Mouse (Mus musculus): ENCODE data around the gene Polr2a. TPM values are rescaled to one million over a fixed set of nuclear protein-coding genes. Genes with fewer than 3 reads are reported as not detected.

Gene Polr2a
- polyA plus RNA-seq, 1 experiment from 2014 or later: 13.0 TPM

DNA sequence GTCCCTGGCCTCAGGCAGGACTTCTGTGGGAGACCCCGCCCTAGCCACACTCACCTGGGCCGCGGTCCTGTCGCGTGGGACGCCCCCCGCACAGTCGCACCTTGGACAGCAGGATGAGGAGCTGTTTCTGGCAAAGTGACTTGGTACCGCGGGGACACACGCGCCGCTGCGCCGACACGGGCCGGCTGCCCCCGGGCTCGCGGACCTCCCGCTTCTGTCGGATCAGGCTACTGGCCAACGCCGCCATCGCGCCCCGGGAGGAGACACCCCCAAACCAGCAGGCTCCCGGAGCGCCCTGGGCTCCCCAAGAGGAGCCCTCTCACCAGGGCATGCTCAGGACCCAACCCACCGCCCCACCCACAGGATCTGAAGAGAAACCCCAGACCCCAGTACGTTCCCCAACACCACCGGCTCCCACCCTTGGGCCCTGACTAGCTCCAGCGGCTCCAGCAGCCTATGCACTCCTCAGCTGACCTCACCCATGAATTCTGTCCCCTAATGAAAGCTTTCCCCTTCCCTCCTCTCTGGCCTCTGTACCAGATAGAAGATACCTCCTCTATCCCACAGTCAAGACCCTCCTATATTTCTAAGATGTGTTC lies 43.0 kb upstream of the Polr2a start, which contains the start of gene Fgf11:
Gene Fgf11, minus strand, starts transcription at position 479 of the 599 bp plus-strand sequence.
- Histone ChIP-seq H3K27ac (ENCODE audit: low read length) (peak within 1 kb of the TSS; percentile 93), H3K4me2 (ENCODE audit: low read length) (peak within 1 kb of the TSS; percentile 90), H3K36me3 (ENCODE audit: control insufficient read depth, insufficient read depth, low read length) (no peaks in the 10 kb centered on the region), H3K9ac (ENCODE audit: low read depth, low read length) (peak within 1 kb of the TSS; percentile 69), H3K9me3 (replicated peaks; ENCODE audit: control insufficient read depth, low read length, poor library complexity, severe bottlenecking) (no peaks in the 10 kb centered on the region), H3K4me3 (ENCODE audit: low read depth, low read length) (peak within 1 kb of the TSS; percentile 54), H3K4me1 (ENCODE audit: control insufficient read depth, insufficient read depth, low read length) (peaks cover 48% of the 10 kb centered on the region), H3K27me3 (ENCODE audit: control insufficient read depth, insufficient read depth, low read depth, low read length) (peaks cover 14% of the 10 kb centered on the region)
- no peak for ATAC-seq
- WGBS: 0% methylated on average over 33 of the region's 33 CpGs

DNA sequence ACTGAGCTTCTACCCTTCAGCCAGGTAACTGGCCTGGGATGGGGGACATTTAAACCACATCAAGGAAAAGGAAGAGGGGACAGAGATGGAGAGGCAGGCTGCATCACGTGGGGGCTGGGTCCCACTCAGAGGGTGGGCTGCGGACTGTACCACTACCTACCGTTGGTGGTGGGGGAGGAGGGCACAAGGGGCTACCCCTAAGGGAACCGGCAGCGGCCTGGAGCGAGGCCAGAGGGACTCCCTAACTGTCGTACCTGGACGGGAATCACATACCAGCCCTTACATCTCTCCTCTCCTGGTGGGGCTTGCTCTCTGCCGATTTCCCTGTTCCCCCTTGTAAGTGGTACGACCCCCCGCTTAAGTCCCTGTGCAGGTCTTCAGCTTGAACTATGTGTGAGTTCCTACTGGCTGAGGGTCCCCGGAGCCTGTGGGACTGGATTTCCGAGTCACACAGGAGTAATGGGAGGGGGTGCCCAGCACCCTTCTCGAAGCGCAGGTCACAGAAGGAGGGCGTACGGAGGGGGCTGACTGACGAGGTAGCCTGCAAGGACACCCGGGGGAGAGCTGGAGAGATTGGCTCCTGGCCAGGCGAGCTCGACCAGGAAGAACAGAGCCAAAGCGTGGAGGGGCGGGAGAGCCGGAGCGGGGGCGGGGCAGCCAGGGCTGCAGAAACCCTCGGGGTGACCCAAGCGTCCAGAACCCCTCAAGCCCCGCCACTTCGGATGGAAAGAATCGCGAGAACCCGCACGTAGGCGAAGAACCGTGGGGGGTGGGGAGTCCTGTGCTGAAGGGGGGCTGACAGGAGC lies 42.2 kb upstream of the Polr2a start:
- WGBS: under 1% methylated on average over 36 of the region's 36 CpGs
- Histone ChIP-seq H3K9me3 (replicated peaks; ENCODE audit: control insufficient read depth, low read length, poor library complexity, severe bottlenecking) (no peaks in the 10 kb centered on the region), H3K4me3 (ENCODE audit: low read depth, low read length) (peak overlapping the region; percentile 54), H3K9ac (ENCODE audit: low read depth, low read length) (peak overlapping the region; percentile 69), H3K27me3 (ENCODE audit: control insufficient read depth, insufficient read depth, low read depth, low read length) (peaks cover 13% of the 10 kb centered on the region), H3K4me1 (ENCODE audit: control insufficient read depth, insufficient read depth, low read length) (peaks cover 48% of the 10 kb centered on the region), H3K27ac (ENCODE audit: low read length) (peak overlapping the region; percentile 93), H3K4me2 (ENCODE audit: low read length) (peak overlapping the region; percentile 90), H3K36me3 (ENCODE audit: control insufficient read depth, insufficient read depth, low read length) (no peaks in the 10 kb centered on the region)
- peak; percentile 72 for ATAC-seq

DNA sequence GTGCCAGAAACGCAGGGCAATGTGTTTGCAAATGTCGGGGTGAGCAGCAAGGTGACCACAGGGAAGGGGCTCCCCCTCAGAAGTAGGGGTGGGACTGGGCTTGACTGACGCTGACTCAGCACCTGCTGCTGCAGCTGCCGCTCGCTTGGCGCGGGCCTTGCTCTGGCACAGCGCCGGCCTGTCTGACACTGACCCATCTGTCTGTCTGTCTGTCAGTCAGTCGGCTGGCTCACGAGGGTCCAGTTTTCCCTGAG lies 41.6 kb upstream of the Polr2a start:
- WGBS: 0% methylated on average over 11 of the region's 11 CpGs
- Histone ChIP-seq H3K27me3 (ENCODE audit: control insufficient read depth, insufficient read depth, low read depth, low read length) (peaks cover 9% of the 10 kb centered on the region), H3K27ac (ENCODE audit: low read length) (peak overlapping the region; percentile 93), H3K4me2 (ENCODE audit: low read length) (peak overlapping the region; percentile 90), H3K9ac (ENCODE audit: low read depth, low read length) (peak overlapping the region; percentile 69), H3K4me3 (ENCODE audit: low read depth, low read length) (peak overlapping the region; percentile 54), H3K4me1 (ENCODE audit: control insufficient read depth, insufficient read depth, low read length) (peaks cover 46% of the 10 kb centered on the region), H3K36me3 (ENCODE audit: control insufficient read depth, insufficient read depth, low read length) (no peaks in the 10 kb centered on the region), H3K9me3 (replicated peaks; ENCODE audit: control insufficient read depth, low read length, poor library complexity, severe bottlenecking) (no peaks in the 10 kb centered on the region)
- ATAC-seq: peak; percentile 23; the same call in 1 of the 2 replicates

DNA sequence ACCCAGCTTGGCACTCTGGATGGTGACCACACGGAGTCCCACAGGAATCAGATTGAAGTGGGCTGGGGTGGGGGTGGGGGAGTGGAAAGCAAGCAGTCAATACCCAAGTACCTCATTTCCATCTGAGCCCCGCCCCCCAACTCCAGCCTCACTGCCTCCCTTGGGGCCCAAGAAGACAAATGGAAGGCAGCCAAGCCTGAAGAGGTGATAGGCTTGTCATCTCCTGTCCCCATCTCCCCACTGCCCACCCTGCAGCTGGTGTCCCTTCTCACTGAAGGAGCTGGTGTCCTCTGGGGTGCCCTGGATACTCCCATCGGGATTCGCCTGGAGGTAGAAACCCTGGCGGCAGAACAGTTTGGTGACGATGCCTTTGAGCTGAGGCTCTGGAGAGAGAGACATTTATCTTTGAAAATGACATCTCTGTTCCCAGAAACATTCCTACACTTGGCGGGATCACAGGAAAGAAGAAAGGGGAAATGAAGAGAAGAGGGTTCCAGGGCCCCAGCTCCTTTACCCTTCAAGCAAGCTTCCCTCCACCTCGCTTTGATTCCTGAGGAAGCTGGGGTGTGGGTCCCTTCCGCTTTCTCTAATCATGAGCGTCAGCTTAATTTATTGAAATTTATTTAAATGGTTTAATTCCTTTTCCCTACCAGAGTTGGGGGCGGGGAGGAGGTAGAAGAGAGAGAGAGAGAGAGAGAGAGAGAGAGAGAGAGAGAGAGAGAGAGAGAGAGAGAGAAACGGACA lies 41.1 kb upstream of the Polr2a start:
- Histone ChIP-seq H3K4me2 (ENCODE audit: low read length) (peak overlapping the region; percentile 90), H3K4me1 (ENCODE audit: control insufficient read depth, insufficient read depth, low read length) (peaks cover 41% of the 10 kb centered on the region), H3K27me3 (ENCODE audit: control insufficient read depth, insufficient read depth, low read depth, low read length) (peaks cover 6% of the 10 kb centered on the region), H3K27ac (ENCODE audit: low read length) (peak overlapping the region; percentile 93), H3K36me3 (ENCODE audit: control insufficient read depth, insufficient read depth, low read length) (no peaks in the 10 kb centered on the region), H3K9me3 (replicated peaks; ENCODE audit: control insufficient read depth, low read length, poor library complexity, severe bottlenecking) (no peaks in the 10 kb centered on the region), H3K9ac (ENCODE audit: low read depth, low read length) (peak overlapping the region; percentile 69), H3K4me3 (ENCODE audit: low read depth, low read length) (peak overlapping the region; percentile 54)
- 14% methylated on average over 11 of the region's 12 CpGs for WGBS
- no peak for ATAC-seq

DNA sequence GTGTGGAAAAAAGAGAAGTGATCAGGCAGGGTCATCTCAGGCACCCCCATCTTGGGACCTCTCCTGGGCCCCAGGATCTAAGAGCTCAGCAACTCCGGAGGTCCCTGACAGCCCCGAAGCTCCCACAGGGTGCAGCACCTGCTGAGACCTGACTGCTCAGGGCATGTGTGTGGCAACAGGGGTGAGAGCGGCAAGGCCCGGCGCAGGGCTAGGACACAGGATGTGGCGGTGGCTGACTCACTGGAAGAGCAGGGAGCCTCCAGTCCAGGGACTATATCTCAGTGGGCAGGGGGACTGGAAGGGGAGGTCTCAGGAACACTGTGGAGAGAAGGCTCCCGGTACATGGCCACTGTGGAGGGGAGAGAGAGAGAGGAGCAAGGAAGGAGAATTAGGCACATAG lies 39.5 kb upstream of the Polr2a start:
- Histone ChIP-seq H3K9me3 (replicated peaks; ENCODE audit: control insufficient read depth, low read length, poor library complexity, severe bottlenecking) (no peaks in the 10 kb centered on the region), H3K36me3 (ENCODE audit: control insufficient read depth, insufficient read depth, low read length) (no peaks in the 10 kb centered on the region), H3K4me1 (ENCODE audit: control insufficient read depth, insufficient read depth, low read length) (peaks cover 25% of the 10 kb centered on the region), H3K9ac (ENCODE audit: low read depth, low read length) (no peak overlapping the region), H3K4me2 (ENCODE audit: low read length) (no peak overlapping the region), H3K27me3 (ENCODE audit: control insufficient read depth, insufficient read depth, low read depth, low read length) (peaks cover 12% of the 10 kb centered on the region), H3K27ac (ENCODE audit: low read length) (no peak overlapping the region), H3K4me3 (ENCODE audit: low read depth, low read length) (no peak overlapping the region)
- 76% methylated on average over 7 of the region's 7 CpGs for WGBS
- ATAC-seq: no peak

DNA sequence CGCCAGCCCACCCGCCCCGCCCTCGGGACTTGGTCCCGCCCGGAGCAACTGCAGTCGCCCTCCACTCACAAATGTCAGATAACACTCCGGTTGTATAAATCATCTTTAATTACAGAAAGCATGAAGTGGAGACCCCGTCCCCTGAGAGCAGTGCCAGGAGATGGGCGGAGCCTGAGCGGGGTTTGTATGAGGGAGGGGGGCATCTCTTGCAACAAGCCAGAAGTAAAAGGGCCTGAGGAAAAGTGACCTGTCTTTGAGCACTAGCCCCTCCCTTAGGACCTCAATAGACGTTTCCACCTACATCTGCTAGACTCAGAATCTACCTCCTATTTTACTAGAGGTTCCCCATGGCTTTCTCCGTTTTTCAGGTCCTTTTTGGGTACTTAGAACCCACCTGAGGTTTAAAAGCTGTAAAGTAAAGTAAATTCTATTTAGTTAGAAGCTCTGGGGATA lies 37.6 kb upstream of the Polr2a start:
- Histone ChIP-seq H3K9ac (ENCODE audit: low read depth, low read length) (no peak overlapping the region), H3K27ac (ENCODE audit: low read length) (no peak overlapping the region), H3K9me3 (replicated peaks; ENCODE audit: control insufficient read depth, low read length, poor library complexity, severe bottlenecking) (no peaks in the 10 kb centered on the region), H3K27me3 (ENCODE audit: control insufficient read depth, insufficient read depth, low read depth, low read length) (peaks cover 12% of the 10 kb centered on the region), H3K36me3 (ENCODE audit: control insufficient read depth, insufficient read depth, low read length) (no peaks in the 10 kb centered on the region), H3K4me1 (ENCODE audit: control insufficient read depth, insufficient read depth, low read length) (peaks cover 10% of the 10 kb centered on the region), H3K4me2 (ENCODE audit: low read length) (peak overlapping the region; percentile 69), H3K4me3 (ENCODE audit: low read depth, low read length) (peak overlapping the region; percentile 36; the same call in 1 of the 2 replicates)
- under 1% methylated on average over 13 of the region's 13 CpGs for WGBS
- no peak for ATAC-seq

DNA sequence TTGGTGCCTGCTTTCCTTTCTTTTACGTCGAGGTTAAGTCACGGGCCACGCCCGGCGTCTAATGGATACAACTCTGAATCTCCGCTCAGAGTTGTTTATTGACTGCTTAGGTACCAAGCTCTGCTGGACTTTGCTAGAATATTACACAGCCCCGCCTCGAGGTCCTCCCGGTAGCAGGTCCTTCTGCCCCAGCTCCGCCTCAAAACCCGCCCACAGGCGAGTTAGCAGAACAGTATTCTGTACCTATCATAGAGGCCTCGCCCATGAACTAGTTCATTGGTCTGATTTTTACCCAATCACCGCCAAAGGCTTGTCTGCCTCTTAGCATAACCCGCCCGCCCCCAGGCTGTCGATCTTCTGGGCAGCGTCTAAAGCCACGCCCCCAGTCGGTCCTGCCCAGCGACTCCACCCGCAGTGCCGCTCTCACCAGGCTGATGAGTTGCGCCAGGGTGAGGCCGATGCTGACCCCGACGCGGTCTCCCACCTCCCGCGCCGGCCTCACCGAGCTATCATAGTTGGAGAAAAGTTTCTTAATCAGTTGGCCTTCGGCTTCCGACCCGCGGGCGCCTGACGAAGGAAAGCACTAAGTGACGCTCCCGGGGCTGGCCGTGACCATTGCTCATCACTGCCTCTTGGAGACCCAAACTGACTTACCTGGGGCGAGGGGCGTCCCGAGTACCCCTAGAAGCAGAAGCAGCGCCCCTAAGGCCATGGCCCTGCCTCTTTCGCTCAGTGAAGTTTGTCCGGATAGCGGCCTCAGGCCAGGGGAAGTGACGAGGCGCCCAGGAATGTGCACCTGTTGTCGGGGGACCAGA lies 36.9 kb upstream of the Polr2a start, which contains the start of gene Chrnb1:
Gene Chrnb1, minus strand, starts transcription at position 776 of the 815 bp plus-strand sequence.
- Histone ChIP-seq H3K4me1 (ENCODE audit: control insufficient read depth, insufficient read depth, low read length) (peaks cover 10% of the 10 kb centered on the region), H3K9ac (ENCODE audit: low read depth, low read length) (peak within 1 kb of the TSS; percentile 39; the same call in 1 of the 2 replicates), H3K36me3 (ENCODE audit: control insufficient read depth, insufficient read depth, low read length) (no peaks in the 10 kb centered on the region), H3K27ac (ENCODE audit: low read length) (no peak within 1 kb of the TSS), H3K4me2 (ENCODE audit: low read length) (peak within 1 kb of the TSS; percentile 69), H3K9me3 (replicated peaks; ENCODE audit: control insufficient read depth, low read length, poor library complexity, severe bottlenecking) (no peaks in the 10 kb centered on the region), H3K4me3 (ENCODE audit: low read depth, low read length) (peak within 1 kb of the TSS; percentile 36), H3K27me3 (ENCODE audit: control insufficient read depth, insufficient read depth, low read depth, low read length) (peaks cover 12% of the 10 kb centered on the region)
- 2% methylated on average over 52 of the region's 52 CpGs for WGBS
- ATAC-seq: peak; percentile 90

DNA sequence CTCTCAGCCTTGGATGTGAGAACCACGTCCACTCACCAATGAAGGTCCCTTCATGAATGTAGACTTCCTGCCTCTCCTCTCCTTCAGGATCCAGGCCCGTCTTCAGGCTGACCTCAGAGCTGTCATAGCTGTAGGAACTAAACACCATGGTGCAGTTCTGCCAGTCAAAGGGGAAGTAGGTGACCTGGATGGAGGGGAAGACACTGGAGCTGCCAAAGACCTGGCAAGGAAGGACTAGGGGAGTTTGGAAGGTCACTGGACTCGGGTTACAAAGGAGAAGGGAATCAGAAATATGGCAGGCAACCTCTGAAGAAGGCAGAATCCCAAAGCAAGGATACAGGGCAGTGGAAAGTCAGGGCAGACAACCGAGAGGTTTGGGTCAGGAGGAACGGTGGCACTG lies 35.0 kb upstream of the Polr2a start:
- no peak overlapping the region for H3K4me3 ChIP-seq (ENCODE audit: low read depth, low read length)
- peaks cover 12% of the 10 kb centered on the region for H3K27me3 ChIP-seq (ENCODE audit: control insufficient read depth, insufficient read depth, low read depth, low read length)
- 62% methylated on average over 5 of the region's 5 CpGs for WGBS
- no peaks in the 10 kb centered on the region for H3K9me3 ChIP-seq (replicated peaks; ENCODE audit: control insufficient read depth, low read length, poor library complexity, severe bottlenecking)
- H3K4me1 ChIP-seq (ENCODE audit: control insufficient read depth, insufficient read depth, low read length): no peaks in the 10 kb centered on the region; the same call in 1 of the 2 replicates
- no peaks in the 10 kb centered on the region for H3K36me3 ChIP-seq (ENCODE audit: control insufficient read depth, insufficient read depth, low read length)
- no peak overlapping the region for H3K27ac ChIP-seq (ENCODE audit: low read length)
- no peak for ATAC-seq
- no peak overlapping the region for H3K4me2 ChIP-seq (ENCODE audit: low read length)
- H3K9ac ChIP-seq (ENCODE audit: low read depth, low read length): no peak overlapping the region
